12 mouse cellular contexts compared by ENCODE assay signal in the genomic region with DNA sequence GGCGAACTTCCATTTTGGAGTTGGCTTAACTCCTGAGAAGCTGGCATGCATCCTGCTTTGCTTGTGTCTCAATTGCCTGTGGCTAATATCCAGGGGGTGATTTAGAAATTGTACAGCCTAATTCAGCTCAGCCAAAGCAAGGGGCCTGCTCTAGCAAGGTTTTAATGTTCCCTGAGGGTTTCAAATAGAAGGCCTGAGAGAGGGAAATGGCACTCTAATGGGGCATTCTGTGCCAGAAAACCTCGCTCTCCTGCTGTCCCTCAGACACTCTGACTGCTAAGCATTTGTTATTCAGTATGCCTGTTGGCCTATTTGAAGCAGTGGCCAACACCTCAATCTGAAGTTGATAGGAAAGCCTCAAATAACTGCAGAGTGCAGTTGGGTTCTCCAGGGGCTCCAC.
A peak's percentile ranks its signal among the peaks of the same experiment; 100 is the strongest.
DNase-seq lines count a peak whose midpoint lies in the region; ATAC-seq lines count a peak whose summit lies in the region.
"Had no signal": no experiment of that assay in that cellular context is flagged by ENCODE, and none has a peak within 500 bp of the region (broad histone marks: within the 10 kb centered on the region; RNA-seq: fewer than 3 reads in every experiment).

No protein-coding gene starts in this region.

- no peak overlapping the region for H3K4me2 ChIP-seq in heart, embryonic 12.5 days
- H3K4me2 ChIP-seq: intestine, embryonic 15.5 days; liver, embryonic 12.5 days had no signal

- peak; percentile 74 for DNase-seq in heart, adult 11 months
- DNase-seq in adrenal gland, postnatal 10 days: peak; percentile 51
- DNase-seq in cerebellum, postnatal 10 days: peak; percentile 65 to 72
- DNase-seq in left cerebral cortex, postnatal 14 days (ENCODE audit: low spot score in 2 of 2): peak; percentile 8 to 11
- no peak for DNase-seq in thymus, postnatal 36 days
- no peak for DNase-seq in kidney, adult 18-20 months
- DNase-seq: heart, adult 18-20 months had no signal

- H3K4me1 ChIP-seq in heart, embryonic 12.5 days (replicated peaks): no peaks in the 10 kb centered on the region
- H3K4me1 ChIP-seq: intestine, embryonic 15.5 days; liver, embryonic 12.5 days had no signal

- WGBS in heart, embryonic 12.5 days: 81% methylated on average over 2 of the region's 2 CpGs

- H3K9me3 ChIP-seq in heart, embryonic 12.5 days (replicated peaks): no peaks in the 10 kb centered on the region
- H3K9me3 ChIP-seq: intestine, embryonic 15.5 days; liver, embryonic 12.5 days had no signal

- intact Hi-C loops in left cerebral cortex, postnatal 14 days (cut with DNase I): no loop called here

- no peak overlapping the region for H3K4me3 ChIP-seq in heart, embryonic 12.5 days
- H3K4me3 ChIP-seq: intestine, embryonic 15.5 days; liver, embryonic 12.5 days had no signal

- H3K27me3 ChIP-seq in heart, embryonic 12.5 days (replicated peaks): no peaks in the 10 kb centered on the region
- H3K27me3 ChIP-seq: intestine, embryonic 15.5 days; liver, embryonic 12.5 days had no signal

- no peaks in the 10 kb centered on the region for H3K36me3 ChIP-seq in heart, embryonic 12.5 days
- H3K36me3 ChIP-seq: intestine, embryonic 15.5 days; liver, embryonic 12.5 days had no signal

- no peak overlapping the region for H3K9ac ChIP-seq in heart, embryonic 12.5 days
- H3K9ac ChIP-seq: intestine, embryonic 15.5 days; liver, embryonic 12.5 days had no signal

- no peak overlapping the region for H3K27ac ChIP-seq in heart, embryonic 12.5 days (ENCODE audit: poor library complexity, severe bottlenecking)
- H3K27ac ChIP-seq: intestine, embryonic 15.5 days; liver, embryonic 12.5 days had no signal

- ATAC-seq in heart, embryonic 12.5 days (ENCODE audit: insufficient number of reproducible peaks, low FRiP score): no peak
- ATAC-seq in granulocyte monocyte progenitor cell, adult 5-6 weeks (replicated peaks; ENCODE audit: poor library complexity, severe bottlenecking): no peak
- ATAC-seq: CD4-positive, CD25-positive, alpha-beta regulatory T cell, adult 4 months; intestine, embryonic 15.5 days; liver, embryonic 12.5 days had no signal

Comparison
In these comparisons a context has a peak if more than half of its experiments do, and no peak if none do; other contexts are left out.
1. DNase-seq: peak in heart, adult 11 months (single experiment), adrenal gland, postnatal 10 days (single experiment), cerebellum, postnatal 10 days (2 of 2) and left cerebral cortex, postnatal 14 days (2 of 2); none in thymus, postnatal 36 days (0 of 2) and kidney, adult 18-20 months (single experiment).